Mouse (Mus musculus) fat pad, adult 2 months (tissue): ENCODE data around the gene AU022252.

Experiments
- DNase-seq: peaks from one replicate; pipeline ENCODE4 v3.0.0-alpha.2; 2011; ENCODE audit warnings: low read depth, low spot score; ENCODE audit errors: extremely low read depth

Gene AU022252

GRCm38 (mm10) chr4:119189864-119190263 is 42.6 kb downstream of the AU022252 start, which contains the start of gene Ermap:
TSS of gene Ermap (minus strand) at chr4:119190011.
- no peak for DNase-seq

GRCm38 (mm10) chr4:119189392-119189791 is 43.1 kb downstream of the AU022252 start:
- DNase-seq, result no peak

GRCm38 (mm10) chr4:119188060-119188785 is 44.3 kb downstream of the AU022252 start:
- DNase-seq, result no peak

GRCm38 (mm10) chr4:119185771-119186170 is 46.7 kb downstream of the AU022252 start:
- no peak for DNase-seq

GRCm38 (mm10) chr4:119183525-119183924 is 49.0 kb downstream of the AU022252 start:
- DNase-seq, result no peak

GRCm38 (mm10) chr4:119181456-119181855 is 51.1 kb downstream of the AU022252 start:
- no peak for DNase-seq

- no peak for DNase-seq
Measured at GRCm38 (mm10) chr4:119180133-119180707, 52.3 kb downstream of the AU022252 start.

- DNase-seq, result no peak
Measured at GRCm38 (mm10) chr4:119178331-119178730, 54.2 kb downstream of the AU022252 start.

GRCm38 (mm10) chr4:119177702-119178101 is 54.8 kb downstream of the AU022252 start:
- DNase-seq, result no peak

- peak; percentile 76 for DNase-seq
Measured at GRCm38 (mm10) chr4:119173851-119174453, 58.6 kb downstream of the AU022252 start, which contains the start of gene Zfp691. TSS of gene Zfp691 (minus strand) at chr4:119174195.

GRCm38 (mm10) chr4:119172919-119173650 is 59.4 kb downstream of the AU022252 start:
- no peak for DNase-seq

- DNase-seq, result peak; percentile 31
Measured at GRCm38 (mm10) chr4:119167663-119168062, 64.8 kb downstream of the AU022252 start.

- DNase-seq, result no peak
Measured at GRCm38 (mm10) chr4:119167068-119167467, 65.4 kb downstream of the AU022252 start.

- no peak for DNase-seq
Measured at GRCm38 (mm10) chr4:119165916-119166315, 66.6 kb downstream of the AU022252 start.

GRCm38 (mm10) chr4:119162990-119163389 is 69.5 kb downstream of the AU022252 start:
- DNase-seq, result no peak

GRCm38 (mm10) chr4:119161358-119161757 is 71.2 kb downstream of the AU022252 start:
- no peak for DNase-seq

- no peak for DNase-seq
Measured at GRCm38 (mm10) chr4:119157891-119158290, 74.6 kb downstream of the AU022252 start.

- DNase-seq, result no peak
Measured at GRCm38 (mm10) chr4:119157186-119157585, 75.3 kb downstream of the AU022252 start.
